Mouse (Mus musculus): ENCODE results near the gene Stat6. TPM values are rescaled to one million over a fixed set of nuclear protein-coding genes. Genes with fewer than 3 reads are reported as not detected.

Gene Stat6
- polyA plus RNA-seq, 1 experiment from 2014 or later = 4.3 TPM

- Histone ChIP-seq H3K36me3 (ENCODE audit: control insufficient read depth, insufficient read depth) (peaks cover 3% of the 10 kb centered on the region; the same call in 1 of the 2 replicates), H3K9me3 (ENCODE audit: control insufficient read depth, low read length) (no peaks in the 10 kb centered on the region), H3K27me3 (replicated peaks; ENCODE audit: control insufficient read depth, insufficient read depth, low read length) (no peaks in the 10 kb centered on the region), H3K9ac (replicated peaks; ENCODE audit: low read depth, low read length) (no peak overlapping the region), H3K4me3 (replicated peaks; ENCODE audit: low read length) (no peak overlapping the region), H3K4me1 (replicated peaks; ENCODE audit: control insufficient read depth, insufficient read depth, low read length) (no peaks in the 10 kb centered on the region), H3K4me2 (ENCODE audit: low read length) (no peak overlapping the region), H3K27ac (ENCODE audit: low read length) (no peak overlapping the region)
- WGBS = 59% methylated on average over 4 of the region's 4 CpGs
- no peak for ATAC-seq
These were observed 60.5 kb downstream of the Stat6 start for GRCm38 (mm10) chr10:127703299-127703698.

DNA sequence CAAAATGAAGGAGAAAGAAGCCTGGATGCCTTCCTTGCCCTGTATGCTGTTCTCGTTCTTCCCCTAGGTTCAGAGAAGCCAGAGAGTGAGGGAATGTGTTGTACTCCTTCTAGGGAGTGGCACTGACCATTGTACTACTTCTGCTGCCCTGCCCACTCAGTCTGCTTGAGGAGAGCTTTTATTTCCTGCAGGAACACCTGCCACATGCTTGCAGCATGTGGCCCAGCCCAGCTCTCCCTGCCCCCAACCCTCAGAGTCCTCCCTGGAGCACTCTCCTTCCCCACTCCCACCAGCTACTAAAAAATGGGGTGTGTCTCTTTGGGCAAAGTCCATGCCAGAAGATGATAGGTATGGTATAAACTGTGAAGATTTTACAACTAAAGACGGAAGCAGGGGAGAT is 61.5 kb downstream of the Stat6 start:
- Histone ChIP-seq H3K27ac (ENCODE audit: low read length) (no peak overlapping the region), H3K27me3 (replicated peaks; ENCODE audit: control insufficient read depth, insufficient read depth, low read length) (no peaks in the 10 kb centered on the region), H3K4me2 (ENCODE audit: low read length) (no peak overlapping the region), H3K4me1 (replicated peaks; ENCODE audit: control insufficient read depth, insufficient read depth, low read length) (no peaks in the 10 kb centered on the region), H3K9me3 (ENCODE audit: control insufficient read depth, low read length) (no peaks in the 10 kb centered on the region), H3K36me3 (ENCODE audit: control insufficient read depth, insufficient read depth) (no peaks in the 10 kb centered on the region; the same call in 1 of the 2 replicates), H3K9ac (replicated peaks; ENCODE audit: low read depth, low read length) (no peak overlapping the region), H3K4me3 (replicated peaks; ENCODE audit: low read length) (no peak overlapping the region)
- ATAC-seq = no peak
- WGBS = 70% methylated on average over 2 of the region's 2 CpGs

GRCm38 (mm10) chr10:127704766-127705220 is 62.0 kb downstream of the Stat6 start, which contains the start of gene Myo1a:
Gene Myo1a, plus strand, starts transcription at chr10:127705170.
- 62% methylated on average over 2 of the region's 2 CpGs for WGBS
- Histone ChIP-seq H3K27ac (ENCODE audit: low read length) (no peak within 1 kb of the TSS), H3K4me2 (ENCODE audit: low read length) (no peak within 1 kb of the TSS), H3K9me3 (ENCODE audit: control insufficient read depth, low read length) (no peaks in the 10 kb centered on the region), H3K4me1 (replicated peaks; ENCODE audit: control insufficient read depth, insufficient read depth, low read length) (no peaks in the 10 kb centered on the region), H3K27me3 (replicated peaks; ENCODE audit: control insufficient read depth, insufficient read depth, low read length) (no peaks in the 10 kb centered on the region), H3K9ac (replicated peaks; ENCODE audit: low read depth, low read length) (no peak within 1 kb of the TSS), H3K4me3 (replicated peaks; ENCODE audit: low read length) (no peak within 1 kb of the TSS), H3K36me3 (ENCODE audit: control insufficient read depth, insufficient read depth) (no peaks in the 10 kb centered on the region)
- no peak for ATAC-seq

- no peak overlapping the region for H3K4me2 ChIP-seq (ENCODE audit: low read length)
- H3K9me3 ChIP-seq (ENCODE audit: control insufficient read depth, low read length) = no peaks in the 10 kb centered on the region
- no peak overlapping the region for H3K4me3 ChIP-seq (replicated peaks; ENCODE audit: low read length)
- no peak overlapping the region for H3K27ac ChIP-seq (ENCODE audit: low read length)
- H3K4me1 ChIP-seq (replicated peaks; ENCODE audit: control insufficient read depth, insufficient read depth, low read length) = no peaks in the 10 kb centered on the region
- no peaks in the 10 kb centered on the region for H3K36me3 ChIP-seq (ENCODE audit: control insufficient read depth, insufficient read depth)
- H3K9ac ChIP-seq (replicated peaks; ENCODE audit: low read depth, low read length) = no peak overlapping the region
- H3K27me3 ChIP-seq (replicated peaks; ENCODE audit: control insufficient read depth, insufficient read depth, low read length) = no peaks in the 10 kb centered on the region
- ATAC-seq = no peak
- 95% methylated on average over 4 of the region's 4 CpGs for WGBS
These were observed 63.0 kb downstream of the Stat6 start for GRCm38 (mm10) chr10:127705783-127706182.

- 0 out of 2 replicates have a peak, but pooled peaks cover 2% of the 10 kb centered on the region for H3K4me1 ChIP-seq (replicated peaks; ENCODE audit: control insufficient read depth, insufficient read depth, low read length)
- no peak for ATAC-seq
- H3K27ac ChIP-seq (ENCODE audit: low read length) = no peak overlapping the region
- H3K4me3 ChIP-seq (replicated peaks; ENCODE audit: low read length) = no peak overlapping the region
- 91% methylated on average over 7 of the region's 7 CpGs for WGBS
- no peaks in the 10 kb centered on the region for H3K36me3 ChIP-seq (ENCODE audit: control insufficient read depth, insufficient read depth)
- no peaks in the 10 kb centered on the region for H3K9me3 ChIP-seq (ENCODE audit: control insufficient read depth, low read length)
- no peak overlapping the region for H3K9ac ChIP-seq (replicated peaks; ENCODE audit: low read depth, low read length)
- H3K27me3 ChIP-seq (replicated peaks; ENCODE audit: control insufficient read depth, insufficient read depth, low read length) = no peaks in the 10 kb centered on the region
- no peak overlapping the region for H3K4me2 ChIP-seq (ENCODE audit: low read length)
These were observed 64.9 kb downstream of the Stat6 start for GRCm38 (mm10) chr10:127707721-127708120.

- Histone ChIP-seq H3K27ac (ENCODE audit: low read length) (no peak overlapping the region), H3K4me2 (ENCODE audit: low read length) (no peak overlapping the region), H3K9ac (replicated peaks; ENCODE audit: low read depth, low read length) (no peak overlapping the region), H3K4me1 (replicated peaks; ENCODE audit: control insufficient read depth, insufficient read depth, low read length) (0 out of 2 replicates have a peak, but pooled peaks cover 5% of the 10 kb centered on the region), H3K4me3 (replicated peaks; ENCODE audit: low read length) (no peak overlapping the region), H3K27me3 (replicated peaks; ENCODE audit: control insufficient read depth, insufficient read depth, low read length) (no peaks in the 10 kb centered on the region), H3K36me3 (ENCODE audit: control insufficient read depth, insufficient read depth) (no peaks in the 10 kb centered on the region), H3K9me3 (ENCODE audit: control insufficient read depth, low read length) (no peaks in the 10 kb centered on the region)
- no peak for ATAC-seq
- WGBS = 83% methylated on average over 3 of the region's 3 CpGs
These were observed 66.1 kb downstream of the Stat6 start for GRCm38 (mm10) chr10:127708850-127709370.

- H3K4me2 ChIP-seq (ENCODE audit: low read length) = no peak overlapping the region
- no peak overlapping the region for H3K27ac ChIP-seq (ENCODE audit: low read length)
- H3K36me3 ChIP-seq (ENCODE audit: control insufficient read depth, insufficient read depth) = no peaks in the 10 kb centered on the region
- H3K27me3 ChIP-seq (replicated peaks; ENCODE audit: control insufficient read depth, insufficient read depth, low read length) = no peaks in the 10 kb centered on the region
- no peak overlapping the region for H3K4me3 ChIP-seq (replicated peaks; ENCODE audit: low read length)
- 0 out of 2 replicates have a peak, but pooled peaks cover 5% of the 10 kb centered on the region for H3K4me1 ChIP-seq (replicated peaks; ENCODE audit: control insufficient read depth, insufficient read depth, low read length)
- H3K9ac ChIP-seq (replicated peaks; ENCODE audit: low read depth, low read length) = no peak overlapping the region
- 77% methylated on average over 13 of the region's 13 CpGs for WGBS
- H3K9me3 ChIP-seq (ENCODE audit: control insufficient read depth, low read length) = no peaks in the 10 kb centered on the region
- ATAC-seq = no peak
These were observed 67.5 kb downstream of the Stat6 start for GRCm38 (mm10) chr10:127710331-127710730.

Other genes starting within 250 kb of the Stat6 start
- 0.98 and 1.8 TPM in 2 replicates for gene Stac3, start 141.3 kb upstream of the Stat6 start, polyA plus RNA-seq (2015; fragmentation: Nextera tagmentation; extraction: Ambion mirVana)
- gene Ndufa4l2, start 128.0 kb upstream of the Stat6 start, polyA plus RNA-seq (2015; fragmentation: Nextera tagmentation; extraction: Ambion mirVana) = 17.6 and 21.3 TPM in 2 replicates
- 78.9 and 80.4 TPM in 2 replicates for gene Shmt2, start 120.5 kb upstream of the Stat6 start, polyA plus RNA-seq (2015; fragmentation: Nextera tagmentation; extraction: Ambion mirVana)
- gene Nxph4, start 108.4 kb upstream of the Stat6 start, polyA plus RNA-seq (2015; fragmentation: Nextera tagmentation; extraction: Ambion mirVana) = 32.5 and 36.0 TPM in 2 replicates
- gene Lrp1, start 21.8 kb upstream of the Stat6 start, polyA plus RNA-seq (2015; fragmentation: Nextera tagmentation; extraction: Ambion mirVana) = 114 and 117 TPM in 2 replicates
- gene Nemp1, start 23.9 kb downstream of the Stat6 start, polyA plus RNA-seq (2015; fragmentation: Nextera tagmentation; extraction: Ambion mirVana) = 5.7 and 7.0 TPM in 2 replicates
- gene Nab2, start 25.6 kb downstream of the Stat6 start, polyA plus RNA-seq (2015; fragmentation: Nextera tagmentation; extraction: Ambion mirVana) = 3.9 and 4.5 TPM in 2 replicates
- gene Myo1a, start 62.2 kb downstream of the Stat6 start, polyA plus RNA-seq (2015; fragmentation: Nextera tagmentation; extraction: Ambion mirVana) = 1.1 and 1.3 TPM in 2 replicates
- gene Tac2, start 81.5 kb downstream of the Stat6 start, polyA plus RNA-seq (2015; fragmentation: Nextera tagmentation; extraction: Ambion mirVana) = 6.2 and 7.6 TPM in 2 replicates
- 3.4 and 3.5 TPM in 2 replicates for gene Zbtb39, start 96.6 kb downstream of the Stat6 start, polyA plus RNA-seq (2015; fragmentation: Nextera tagmentation; extraction: Ambion mirVana)
- 0.87 and 0.99 TPM in 2 replicates for gene Gpr182, start 108.7 kb downstream of the Stat6 start, polyA plus RNA-seq (2015; fragmentation: Nextera tagmentation; extraction: Ambion mirVana)
- not detected in 2 replicates for gene Rdh1, start 116.7 kb downstream of the Stat6 start, polyA plus RNA-seq (2015; fragmentation: Nextera tagmentation; extraction: Ambion mirVana)
- gene Rdh16f1, start 116.8 kb downstream of the Stat6 start, polyA plus RNA-seq (2015; fragmentation: Nextera tagmentation; extraction: Ambion mirVana) = not detected in 2 replicates
- 0.32 and 0.35 TPM in 2 replicates for gene Rdh9, start 133.4 kb downstream of the Stat6 start, polyA plus RNA-seq (2015; fragmentation: Nextera tagmentation; extraction: Ambion mirVana)
- gene Rdh16, start 158.2 kb downstream of the Stat6 start, polyA plus RNA-seq (2015; fragmentation: Nextera tagmentation; extraction: Ambion mirVana) = not detected in 2 replicates
- not detected in 2 replicates for gene Rdh19, start 206.9 kb downstream of the Stat6 start, polyA plus RNA-seq (2015; fragmentation: Nextera tagmentation; extraction: Ambion mirVana)
- not detected in 2 replicates for gene Rdh16f2, start 223.5 kb downstream of the Stat6 start, polyA plus RNA-seq (2015; fragmentation: Nextera tagmentation; extraction: Ambion mirVana)
- not detected in 2 replicates for gene Rdh7, start 245.8 kb downstream of the Stat6 start, polyA plus RNA-seq (2015; fragmentation: Nextera tagmentation; extraction: Ambion mirVana)